Comparison of ENCODE assay signal across 31 mouse cellular contexts in genomic region chr16:19987589-19987988, GRCm38 (mm10).
"Had no signal": no experiment of that assay in that cellular context is flagged by ENCODE, and none has a peak within 500 bp of the region (broad histone marks: within the 10 kb centered on the region; RNA-seq: fewer than 3 reads in every experiment).

No protein-coding gene starts in this region.

- H3K9ac ChIP-seq: heart, embryonic 12.5 days; heart, embryonic 13.5 days; heart, embryonic 15.5 days; hindbrain, embryonic 12.5 days; hindbrain, embryonic 13.5 days; hindbrain, embryonic 14.5 days; hindbrain, embryonic 15.5 days; intestine, embryonic 15.5 days; kidney, embryonic 15.5 days had no signal

- H3K4me3 ChIP-seq: heart, embryonic 10.5 days; heart, embryonic 12.5 days; heart, embryonic 13.5 days; heart, embryonic 15.5 days; hindbrain, embryonic 10.5 days; hindbrain, embryonic 12.5 days; hindbrain, embryonic 13.5 days; hindbrain, embryonic 15.5 days; intestine, embryonic 15.5 days; kidney, embryonic 15.5 days; layer of hippocampus, adult 2 months; left cerebral cortex, adult 2 months had no signal

- H3K4me1 ChIP-seq: hindbrain, embryonic 10.5 days; hindbrain, embryonic 12.5 days; hindbrain, embryonic 13.5 days; hindbrain, embryonic 15.5 days; intestine, embryonic 15.5 days; kidney, embryonic 15.5 days had no signal

- H3K27ac ChIP-seq: heart, embryonic 10.5 days; heart, embryonic 13.5 days; heart, embryonic 15.5 days; hindbrain, embryonic 10.5 days; hindbrain, embryonic 12.5 days; hindbrain, embryonic 13.5 days; hindbrain, embryonic 14.5 days; hindbrain, embryonic 15.5 days; hindbrain, postnatal 0 days; intestine, embryonic 15.5 days; kidney, embryonic 15.5 days; kidney, postnatal 0 days; layer of hippocampus, adult 2 months; left cerebral cortex, adult 2 months had no signal

- H3K4me2 ChIP-seq: heart, embryonic 11.5 days; heart, embryonic 12.5 days; heart, embryonic 13.5 days; heart, embryonic 15.5 days; hindbrain, embryonic 12.5 days; hindbrain, embryonic 13.5 days; hindbrain, embryonic 14.5 days; hindbrain, embryonic 15.5 days; intestine, embryonic 15.5 days; kidney, embryonic 15.5 days had no signal

- H3K27me3 ChIP-seq: heart, embryonic 12.5 days; heart, embryonic 13.5 days; heart, embryonic 15.5 days; hindbrain, embryonic 12.5 days; hindbrain, embryonic 13.5 days; hindbrain, embryonic 15.5 days; intestine, embryonic 15.5 days; kidney, embryonic 15.5 days had no signal

- H3K36me3 ChIP-seq: heart, embryonic 10.5 days; heart, embryonic 12.5 days; heart, embryonic 13.5 days; heart, embryonic 15.5 days; hindbrain, embryonic 10.5 days; hindbrain, embryonic 12.5 days; hindbrain, embryonic 13.5 days; hindbrain, embryonic 15.5 days; intestine, embryonic 15.5 days; kidney, embryonic 15.5 days had no signal

- H3K9me3 ChIP-seq: heart, embryonic 10.5 days; heart, embryonic 15.5 days; hindbrain, embryonic 10.5 days; hindbrain, embryonic 12.5 days; hindbrain, embryonic 15.5 days; intestine, embryonic 15.5 days; kidney, embryonic 15.5 days had no signal

- DNase-seq: heart, postnatal 10 days; heart, postnatal 14 days; heart, postnatal 36 days; kidney, adult 11 months; kidney, adult 18-20 months; kidney, adult 2 months; kidney, adult 8-10 months; kidney, adult 9 months; kidney, postnatal 10 days; kidney, postnatal 14 days; kidney, postnatal 25 days; kidney, postnatal 36 days; kidney, postnatal 4 days; layer of hippocampus, adult 9-11 months; layer of hippocampus, postnatal 36 days had no signal
